Mouse (Mus musculus): ENCODE measurements at regions not wholly inside any gene's neighbourhood (a gene's known extent, or its start where the extent isn't known, plus 50 kb on each side); places are given as distances from the start of the nearest gene placed in this dataset.
"Not testable (repeated sequence)": the region's sequence is repeated elsewhere in the genome, so short reads cannot be mapped to it uniquely, and the experiment has no call there.

DNA sequence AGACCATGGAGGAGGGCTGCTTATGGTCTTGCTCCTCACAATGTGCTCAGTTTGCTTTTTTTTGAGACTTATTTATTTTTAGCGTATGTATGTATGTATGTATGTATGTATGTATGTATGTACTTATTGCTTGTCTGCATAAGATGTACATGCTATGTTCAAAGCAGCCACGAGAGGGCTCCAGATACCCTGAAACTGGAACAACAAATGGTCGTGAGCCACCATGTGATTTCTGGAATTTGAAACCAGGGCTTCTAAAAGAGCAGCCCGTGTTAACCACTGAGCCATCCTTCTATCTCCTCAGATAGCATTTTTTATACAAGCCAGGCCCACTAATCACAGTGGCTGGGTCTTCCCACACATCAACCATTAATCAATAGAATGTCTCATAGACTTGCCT is 611.2 kb downstream of the 5730507C01Rik start:
- no peak for DNase-seq (ENCODE audit: low spot score)

DNA sequence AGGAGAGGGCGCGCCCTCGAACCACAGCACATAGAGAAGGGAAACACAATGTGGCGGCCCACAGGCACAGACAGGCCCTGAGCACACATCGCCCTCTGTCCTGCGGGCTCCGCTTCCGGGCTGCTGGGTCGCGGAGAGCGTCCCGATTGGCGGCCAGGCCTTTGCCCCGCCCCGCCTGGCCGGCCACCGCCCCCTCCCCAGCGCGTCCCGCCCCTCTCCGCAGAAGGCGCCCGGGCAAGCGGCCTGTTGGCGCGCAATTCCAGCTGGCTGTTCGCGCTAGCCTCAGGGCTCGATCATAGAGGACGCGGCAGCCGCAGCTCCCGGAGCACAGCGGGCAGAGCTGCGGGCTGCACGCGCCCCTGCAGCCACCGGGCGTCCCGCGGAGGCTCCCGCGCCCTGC is 661.3 kb downstream of the 5730507C01Rik start:
- DNase-seq (ENCODE audit: low spot score): no peak

DNA sequence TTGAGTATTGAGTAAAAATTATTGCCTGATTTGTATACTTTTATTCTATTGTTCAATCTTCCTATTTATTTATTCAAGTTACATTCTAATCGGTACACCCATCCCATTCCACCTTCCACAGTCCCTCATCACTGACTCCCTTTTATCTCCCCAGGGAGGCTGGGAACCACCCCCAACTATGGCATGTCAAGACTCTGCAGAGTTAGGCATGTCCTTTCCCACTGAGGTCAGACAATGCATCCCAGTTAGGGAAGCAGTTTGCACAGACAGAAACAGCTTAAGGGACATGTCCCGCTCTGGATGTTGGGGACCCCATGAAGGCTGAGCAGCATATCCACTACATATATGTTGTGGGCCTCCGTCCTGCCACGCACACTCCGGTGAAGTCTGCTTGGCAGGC is 678.1 kb downstream of the 5730507C01Rik start:
- no peak for DNase-seq (ENCODE audit: low spot score)

DNA sequence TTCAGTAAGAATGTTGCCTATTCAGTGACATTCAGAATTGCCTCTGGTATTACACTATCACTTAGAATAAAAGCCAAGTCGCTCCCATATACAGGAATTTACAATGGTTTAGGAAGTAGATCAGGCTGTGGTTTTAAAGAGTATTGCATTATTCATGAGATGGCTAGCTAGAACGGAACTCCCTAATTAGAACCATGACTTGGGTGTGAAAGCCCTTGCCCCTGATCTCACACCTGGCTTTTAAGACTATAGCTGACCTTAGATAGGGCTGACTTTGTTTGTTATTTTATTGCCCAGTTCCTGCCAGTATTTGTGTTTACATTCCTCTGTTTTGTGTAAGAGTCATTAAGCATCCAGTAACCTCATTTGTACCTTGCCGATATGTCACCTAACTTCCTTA is 678.7 kb downstream of the 5730507C01Rik start:
- DNase-seq (ENCODE audit: low spot score): not testable (repeated sequence)

DNA sequence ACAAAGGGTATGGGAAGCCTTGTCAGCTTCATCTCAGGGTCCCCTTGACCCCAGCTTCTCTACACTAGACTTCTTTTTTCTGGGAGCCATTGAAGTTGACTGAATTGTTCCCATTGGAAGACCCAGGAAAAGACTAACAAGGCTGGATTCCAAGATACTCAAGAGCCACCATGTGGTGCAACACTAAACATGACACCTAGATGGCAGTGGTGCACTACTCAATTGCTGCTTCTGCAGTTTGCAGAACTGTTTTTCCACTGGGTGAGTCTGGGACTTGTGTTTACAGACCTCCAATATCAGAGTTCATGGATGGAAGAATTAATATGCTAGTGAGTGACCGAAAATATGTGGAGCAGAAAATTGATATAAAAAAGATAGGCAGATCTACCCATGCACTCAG is 709.7 kb downstream of the 5730507C01Rik start:
- DNase-seq (ENCODE audit: low spot score): not testable (repeated sequence)

DNA sequence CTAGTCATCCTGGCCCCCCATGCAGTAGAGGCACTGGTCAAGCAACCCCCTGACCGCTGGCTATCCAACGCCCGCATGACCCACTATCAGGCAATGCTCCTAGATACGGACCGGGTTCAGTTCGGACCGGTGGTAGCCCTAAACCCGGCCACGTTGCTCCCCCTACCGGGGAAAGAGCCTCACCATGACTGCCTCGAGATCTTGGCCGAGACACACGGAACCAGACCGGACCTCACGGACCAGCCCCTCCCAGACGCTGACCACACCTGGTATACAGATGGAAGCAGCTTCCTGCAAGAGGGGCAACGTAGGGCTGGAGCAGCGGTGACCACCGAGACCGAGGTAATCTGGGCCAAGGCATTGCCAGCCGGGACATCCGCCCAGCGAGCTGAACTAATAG is 707.6 kb upstream of the Gm21863 start:
- DNase-seq (ENCODE audit: low spot score): peak; percentile 3

DNA sequence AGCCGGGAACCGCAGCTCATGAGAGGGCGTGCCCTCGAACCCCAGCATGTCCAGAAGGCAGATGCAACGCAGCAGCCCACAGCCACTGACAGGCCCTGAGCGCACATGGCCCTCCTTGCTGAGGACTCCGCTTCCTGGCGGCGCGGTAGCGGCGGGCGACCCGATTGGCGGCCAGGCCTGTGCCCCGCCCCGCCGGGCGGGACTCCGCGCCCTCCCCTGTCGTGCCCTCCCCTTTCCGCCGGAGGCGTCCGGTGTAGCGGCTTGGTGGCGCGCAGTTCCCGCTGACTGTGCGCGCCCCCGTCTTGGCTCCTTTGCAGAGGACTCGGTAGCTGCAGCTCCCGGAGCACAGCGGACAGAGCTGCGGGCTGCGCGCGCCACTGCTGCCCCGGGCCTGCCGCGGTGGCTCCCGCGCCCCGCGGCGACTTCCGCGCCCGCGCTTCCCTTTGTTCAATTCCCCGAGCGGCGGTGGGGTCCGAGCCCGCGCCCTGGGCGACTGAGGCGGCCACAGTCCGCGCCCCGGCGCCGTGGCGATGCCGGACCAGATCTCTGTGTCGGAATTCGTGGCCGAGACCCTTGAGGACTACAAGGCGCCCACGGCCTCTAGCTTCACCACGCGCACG is 665.9 kb upstream of the Gm21863 start:
- DNase-seq (ENCODE audit: low spot score): peak; percentile 64

DNA sequence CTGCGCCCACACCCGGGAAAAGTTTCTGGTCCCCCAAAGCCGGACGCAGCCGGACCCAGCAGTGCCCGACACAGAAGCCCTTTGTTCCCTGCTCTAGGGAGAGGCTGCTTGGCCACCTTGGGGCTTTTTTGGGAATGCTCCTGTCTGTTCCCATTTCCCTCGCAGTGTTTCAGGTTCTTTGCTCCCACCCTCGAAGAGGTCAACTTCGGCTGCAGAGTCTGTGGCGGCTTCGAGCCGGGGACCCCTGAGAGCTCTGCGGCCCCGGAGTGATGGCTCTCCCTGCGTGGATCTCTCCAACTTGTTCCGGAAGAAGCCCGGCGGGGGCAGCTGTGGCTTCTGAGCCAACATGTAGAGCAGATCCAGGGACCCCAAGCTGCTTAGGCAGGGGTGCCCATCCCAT is 665.3 kb upstream of the Gm21863 start:
- not testable (repeated sequence) for DNase-seq (ENCODE audit: low spot score)

DNA sequence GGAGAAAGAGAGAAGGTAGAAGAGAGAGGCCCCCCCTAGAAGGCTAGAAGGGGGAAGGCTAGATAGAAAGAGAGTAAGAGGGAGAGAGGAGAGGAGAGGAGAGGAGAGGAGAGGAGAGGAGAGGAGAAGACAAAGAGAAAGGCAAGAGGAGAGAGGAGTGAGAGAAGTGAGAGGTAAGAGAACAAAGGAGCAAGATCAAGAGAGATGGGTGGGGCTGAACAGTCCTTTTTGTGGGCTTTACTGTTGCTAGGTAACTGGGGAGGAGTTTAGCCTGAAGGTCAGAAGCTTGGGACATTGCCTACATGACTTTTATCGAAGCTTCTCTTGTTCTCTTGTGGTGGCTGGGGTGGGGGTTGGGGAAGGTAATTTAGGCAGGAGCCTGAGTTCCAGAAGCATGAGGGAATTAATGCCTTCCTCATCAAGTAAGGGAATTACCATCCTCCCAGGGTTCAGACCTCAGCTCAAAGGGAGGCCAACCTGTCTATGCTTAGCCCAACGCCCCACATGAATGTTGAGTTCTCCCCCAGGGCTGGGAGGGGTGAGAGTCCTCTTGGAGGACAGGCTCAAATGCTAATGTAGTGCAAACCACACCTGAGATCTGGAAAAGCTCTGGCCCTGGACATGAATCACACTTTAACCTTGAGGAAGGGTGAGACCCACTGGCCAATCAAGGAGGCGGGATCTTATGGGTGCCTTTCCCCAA is 662.1 kb upstream of the Gm21863 start:
- DNase-seq (ENCODE audit: low spot score): not testable (repeated sequence)

Data from ovary, adult 18-20 months (tissue).